Mouse (Mus musculus) liver, adult 2 months (tissue): ENCODE results near the gene Uqcrq. TPM values are rescaled to one million over a fixed set of nuclear protein-coding genes. Genes with fewer than 3 reads are reported as not detected.

Experiments
- DNase-seq: peaks from one replicate; pipeline ENCODE4 v3.0.0-alpha.2; 2011; ENCODE audit warnings: low read depth, low spot score; ENCODE audit errors: extremely low read depth
- H3K27ac ChIP-seq: fragments of 200-500 bp; replicated peaks from 2 replicates; pipeline ENCODE4 v1.5.1; 2012; ENCODE audit warnings: low read depth, mild to moderate bottlenecking, control low read depth, inconsistent platforms, low read length; ENCODE audit not compliant: insufficient read depth
- H3K27me3 ChIP-seq: fragments of 200-500 bp; 2 replicates; pipeline ENCODE4 v1.6.1; 2012; ENCODE audit warnings: mild to moderate bottlenecking, moderate library complexity, low read length, inconsistent platforms; ENCODE audit not compliant: control insufficient read depth, insufficient read depth
- H3K36me3 ChIP-seq: fragments of 200-500 bp; 2 replicates; pipeline ENCODE4 v1.6.1; 2012; ENCODE audit warnings: low read length, inconsistent platforms; ENCODE audit not compliant: control insufficient read depth, insufficient read depth
- H3K4me1 ChIP-seq: fragments of 200-500 bp; 2 replicates; pipeline ENCODE4 v1.6.1; 2011; ENCODE audit warnings: low read length; ENCODE audit not compliant: control insufficient read depth, insufficient read depth
- H3K4me3 ChIP-seq: fragments of 200-500 bp; 2 replicates; pipeline ENCODE4 v1.5.1; 2011; ENCODE audit warnings: low read depth, mild to moderate bottlenecking, control low read depth, low read length, moderate library complexity; ENCODE audit not compliant: insufficient read depth
- H3K79me2 ChIP-seq: fragments of 200-500 bp; 2 replicates; pipeline ENCODE4 v1.6.1; 2012; ENCODE audit warnings: inconsistent platforms, mild to moderate bottlenecking, low read length, moderate library complexity; ENCODE audit not compliant: control insufficient read depth, insufficient read depth
- H3K9ac ChIP-seq: fragments of 200-500 bp; 2 replicates; pipeline ENCODE4 v1.6.1; 2012; ENCODE audit warnings: low read depth, mild to moderate bottlenecking, control low read depth, inconsistent platforms, low read length
- CTCF ChIP-seq: fragments of 200-500 bp; IDR thresholded peaks from 2 replicates; pipeline ENCODE4 v1.5.1; 2011; ENCODE audit warnings: low read depth, low read length, control low read depth
- POLR2A ChIP-seq: fragments of 200-500 bp; IDR thresholded peaks from 2 replicates; pipeline ENCODE4 v1.6.1; 2011; ENCODE audit warnings: low read length, control low read depth; ENCODE audit not compliant: insufficient read depth; ENCODE audit errors: extremely low read depth
- WGBS: fragments of 180-500 bp; shearing (Covaris S2); methylation state at CpG from one replicate; pipeline ENCODE4 v1.1.7; 2018; 5-methylcytosine and 5-hydroxymethylcytosine counted together
- polyA plus RNA-seq: library from polyadenylated mRNA; depleted of rRNA; stranded (reverse); fragments of >200 nt; gene quantifications from 2 replicates; pipeline ENCODE4 v1.2.3, GENCODE M21; 2012
- total RNA-seq: library from RNA; depleted of rRNA; stranded (reverse); fragments of >200 nt; gene quantifications from 2 replicates; pipeline ENCODE4 v1.2.3, GENCODE M21; 2014

The Uqcrq gene
- total and polyA plus RNA-seq, 2 experiments: 256 to 1,230 TPM

GRCm38 (mm10) chr11:53423036-53423435, 7.6 kb downstream of the Uqcrq start, which contains the start of gene Leap2:
TSS of gene Leap2 (minus strand) at chr11:53423170.
- no peaks in the 10 kb centered on the region for H3K27me3 ChIP-seq
- peaks cover 32% of the 10 kb centered on the region for H3K4me1 ChIP-seq
- H3K9ac ChIP-seq: peak within 1 kb of the TSS; percentile 79
- peak within 1 kb of the TSS; percentile 84 for H3K27ac ChIP-seq
- H3K4me3 ChIP-seq: peak within 1 kb of the TSS; percentile 44
- TF ChIP-seq CTCF (no peak), POLR2A (0 out of 2 replicates have a peak, but pooled peaks have one; percentile 16)
- peaks cover 11% of the 10 kb centered on the region for H3K36me3 ChIP-seq
- peak; percentile 100 for DNase-seq
- 19% methylated on average over 4 of the region's 4 CpGs for WGBS
- H3K79me2 ChIP-seq: 0 out of 2 replicates have a peak, but pooled peaks cover 2% of the 10 kb centered on the region

DNA sequence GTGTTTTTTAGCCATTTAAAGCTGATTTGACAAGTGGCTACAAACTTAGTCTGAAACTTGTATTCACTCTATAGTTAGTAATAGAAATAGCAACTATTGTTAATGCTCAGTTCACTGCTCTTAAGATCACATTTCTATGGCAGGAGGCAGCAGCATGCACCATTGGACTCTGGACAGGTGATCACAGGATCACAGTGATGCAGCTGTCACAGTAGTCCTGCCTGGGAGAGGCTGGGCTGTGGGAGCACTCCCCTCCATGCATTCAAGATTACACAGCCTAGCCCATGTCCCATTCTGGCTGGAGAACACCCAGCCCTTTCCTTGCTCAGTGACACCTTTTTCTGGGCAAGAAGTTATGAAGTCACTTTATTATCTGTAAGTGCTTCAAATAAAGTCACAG, 12.6 kb downstream of the Uqcrq start:
- Histone ChIP-seq H3K27me3 (no peaks in the 10 kb centered on the region), H3K9ac (no peak overlapping the region), H3K36me3 (peaks cover 42% of the 10 kb centered on the region), H3K4me3 (no peak overlapping the region), H3K27ac (peak overlapping the region; percentile 40), H3K79me2 (0 out of 2 replicates have a peak, but pooled peaks cover 2% of the 10 kb centered on the region), H3K4me1 (peaks cover 21% of the 10 kb centered on the region)
- TF ChIP-seq CTCF: no peak
- no peak for TF ChIP-seq POLR2A
- DNase-seq: peak; percentile 86

DNA sequence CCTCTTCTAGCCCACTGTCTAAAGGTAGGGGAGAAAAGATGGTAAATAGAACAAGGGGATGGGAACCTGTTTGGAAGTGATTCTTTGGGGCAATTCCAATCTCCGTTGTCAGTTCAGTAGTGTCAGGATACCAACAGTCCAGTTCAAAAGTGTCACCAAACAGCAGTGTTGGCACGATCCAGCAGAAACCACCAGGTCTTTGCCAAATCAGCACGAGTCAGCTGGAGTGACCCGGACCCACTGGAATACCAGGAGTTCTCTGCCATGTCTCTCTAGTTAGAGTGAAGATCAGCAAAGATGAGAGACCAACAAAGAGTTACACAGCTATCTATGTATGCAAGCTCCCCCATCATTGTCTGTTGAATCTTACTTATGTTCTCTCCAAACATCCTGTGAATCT, 16.8 kb downstream of the Uqcrq start:
- Histone ChIP-seq H3K4me3 (no peak overlapping the region), H3K79me2 (no peaks in the 10 kb centered on the region), H3K27ac (no peak overlapping the region; the same call in 1 of the 2 replicates), H3K4me1 (peaks cover 15% of the 10 kb centered on the region; the same call in 1 of the 2 replicates), H3K9ac (no peak overlapping the region), H3K27me3 (no peaks in the 10 kb centered on the region), H3K36me3 (peaks cover 62% of the 10 kb centered on the region)
- DNase-seq: peak; percentile 90
- WGBS: 22% methylated on average over 4 of the region's 4 CpGs
- TF ChIP-seq CTCF (no peak), POLR2A (no peak)

- no peak overlapping the region for H3K4me3 ChIP-seq
- peak; percentile 59 for DNase-seq
- TF ChIP-seq CTCF (peak; percentile 46; the same call in 1 of the 2 replicates), POLR2A (no peak)
- H3K9ac ChIP-seq: no peak overlapping the region
- H3K36me3 ChIP-seq: peaks cover 72% of the 10 kb centered on the region
- no peaks in the 10 kb centered on the region for H3K79me2 ChIP-seq
- no peaks in the 10 kb centered on the region for H3K27me3 ChIP-seq
- peaks cover 8% of the 10 kb centered on the region; the same call in 1 of the 2 replicates for H3K4me1 ChIP-seq
- H3K27ac ChIP-seq: no peak overlapping the region
Measured at GRCm38 (mm10) chr11:53411738-53412137, 18.9 kb downstream of the Uqcrq start.

GRCm38 (mm10) chr11:53403638-53404037, 27.0 kb downstream of the Uqcrq start:
- no peaks in the 10 kb centered on the region for H3K4me1 ChIP-seq
- TF ChIP-seq POLR2A (no peak), CTCF (no peak)

GRCm38 (mm10) chr11:53393856-53394255, 36.8 kb downstream of the Uqcrq start:
- Histone ChIP-seq H3K9ac (no peak overlapping the region), H3K4me1 (no peaks in the 10 kb centered on the region), H3K4me3 (no peak overlapping the region), H3K27ac (no peak overlapping the region), H3K27me3 (no peaks in the 10 kb centered on the region), H3K36me3 (peaks cover 48% of the 10 kb centered on the region), H3K79me2 (peaks cover 3% of the 10 kb centered on the region; the same call in 1 of the 2 replicates)
- TF ChIP-seq CTCF (no peak), POLR2A (no peak)
- 82% methylated on average over 1 of the region's 1 CpGs for WGBS
- DNase-seq: no peak

More at GRCm38 (mm10) chr11:53403638-53404037, 27.0 kb downstream of the Uqcrq start:
- H3K27me3 ChIP-seq: no peaks in the 10 kb centered on the region
- DNase-seq: no peak
- no peak overlapping the region for H3K4me3 ChIP-seq
- 68% methylated on average over 1 of the region's 1 CpGs for WGBS
- no peak overlapping the region for H3K9ac ChIP-seq
- H3K27ac ChIP-seq: no peak overlapping the region
- H3K79me2 ChIP-seq: no peaks in the 10 kb centered on the region
- peaks cover 69% of the 10 kb centered on the region for H3K36me3 ChIP-seq
